28 mouse cellular contexts compared by ENCODE assay signal in genomic region chr17:33935422-33936055, GRCm38 (mm10). TPM values are rescaled to one million over a fixed set of nuclear protein-coding genes. Genes with fewer than 3 reads are reported as not detected.
A peak's percentile ranks its signal among the peaks of the same experiment; 100 is the strongest.
DNase-seq lines count a peak whose midpoint lies in the region; ATAC-seq lines count a peak whose summit lies in the region.
"Had no signal": no experiment of that assay in that cellular context is flagged by ENCODE, and none has a peak within 500 bp of the region (broad histone marks: within the 10 kb centered on the region; RNA-seq: fewer than 3 reads in every experiment).

No protein-coding gene starts in this region.

- H3K9me3 ChIP-seq in forebrain, embryonic 13.5 days (replicated peaks), result no peaks in the 10 kb centered on the region
- H3K9me3 ChIP-seq in forebrain, embryonic 15.5 days, result no peaks in the 10 kb centered on the region
- H3K9me3 ChIP-seq in megakaryocyte, embryonic 14.5 days, result no peaks in the 10 kb centered on the region
- H3K9me3 ChIP-seq: forebrain, embryonic 12.5 days; heart, embryonic 13.5 days had no signal

- peak; percentile 54 for DNase-seq in testis, postnatal 10 days (ENCODE audit: low spot score)
- DNase-seq in testis, postnatal 14 days (ENCODE audit: low spot score), result no peak
- peak; percentile 77 for DNase-seq in yolk sac, embryonic 10.5 days (ENCODE audit: low spot score)
- no peak for DNase-seq in retina, embryonic 14.5 days (ENCODE audit: low spot score)
- DNase-seq: adrenal gland, adult 2 months; adrenal gland, postnatal 14 days; B cell, adult 2 months; cerebellum, adult 11 months; cerebellum, adult 2 months; cerebellum, adult 9-11 months; cerebellum, postnatal 25 days; embryo, embryonic 11 days; forebrain, postnatal 0 days; gastrocnemius, adult 2 months; gastrocnemius, postnatal 14 days; heart, adult 18-20 months; heart, postnatal 14 days; heart, postnatal 4 days had no signal

- H3K9ac ChIP-seq in forebrain, embryonic 13.5 days, result peak overlapping the region; percentile 13; the same call in 1 of the 2 replicates
- H3K9ac ChIP-seq in forebrain, embryonic 15.5 days (replicated peaks), result no peak overlapping the region
- H3K9ac ChIP-seq: forebrain, embryonic 12.5 days; forebrain, postnatal 0 days; heart, embryonic 13.5 days; hindbrain, embryonic 14.5 days had no signal

- no peak for ATAC-seq in forebrain, embryonic 13.5 days
- no peak for ATAC-seq in forebrain, embryonic 15.5 days (replicated peaks)
- ATAC-seq in megakaryocyte, adult 5-6 weeks (ENCODE audit: poor library complexity, severe bottlenecking), result no peak
- ATAC-seq: forebrain, postnatal 0 days; hindbrain, postnatal 0 days; inflammation-experienced regulatory T-cells, adult 6 months had no signal

- H3K36me3 ChIP-seq in forebrain, embryonic 13.5 days (ENCODE audit: poor library complexity, severe bottlenecking), result peaks cover 68% of the 10 kb centered on the region
- H3K36me3 ChIP-seq in forebrain, embryonic 15.5 days, result peaks cover 26% of the 10 kb centered on the region
- H3K36me3 ChIP-seq in megakaryocyte, embryonic 14.5 days (replicated peaks; ENCODE audit: low read length), result peaks cover 77% of the 10 kb centered on the region

- H3K27me3 ChIP-seq in forebrain, embryonic 13.5 days, result 0 out of 2 replicates have a peak, but pooled peaks cover 2% of the 10 kb centered on the region
- no peaks in the 10 kb centered on the region for H3K27me3 ChIP-seq in forebrain, embryonic 15.5 days
- no peaks in the 10 kb centered on the region for H3K27me3 ChIP-seq in megakaryocyte, embryonic 14.5 days (replicated peaks)
- H3K27me3 ChIP-seq: CH12.LX; forebrain, embryonic 12.5 days; heart, embryonic 13.5 days had no signal

- H3K4me3 ChIP-seq in forebrain, embryonic 13.5 days, result 0 out of 2 replicates have a peak overlapping the region, but pooled peaks have one; percentile 1
- no peak overlapping the region for H3K4me3 ChIP-seq in forebrain, embryonic 15.5 days
- peak overlapping the region; percentile 18 for H3K4me3 ChIP-seq in megakaryocyte, embryonic 14.5 days (replicated peaks)
- H3K4me3 ChIP-seq: forebrain, embryonic 12.5 days; gastrocnemius, adult 2 months; heart, embryonic 13.5 days had no signal

- H3K4me2 ChIP-seq in forebrain, embryonic 13.5 days, result no peak overlapping the region
- no peak overlapping the region for H3K4me2 ChIP-seq in forebrain, embryonic 15.5 days (replicated peaks)
- H3K4me2 ChIP-seq: forebrain, embryonic 12.5 days; heart, embryonic 13.5 days; hindbrain, embryonic 14.5 days had no signal

- H3K27ac ChIP-seq in forebrain, embryonic 13.5 days, result no peak overlapping the region
- H3K27ac ChIP-seq in forebrain, embryonic 15.5 days (replicated peaks), result no peak overlapping the region
- H3K27ac ChIP-seq: forebrain, embryonic 12.5 days; gastrocnemius, adult 2 months; heart, embryonic 13.5 days; hindbrain, embryonic 14.5 days; hindbrain, postnatal 0 days had no signal

- H3K4me1 ChIP-seq in forebrain, embryonic 13.5 days, result peaks cover 21% of the 10 kb centered on the region
- peaks cover 22% of the 10 kb centered on the region for H3K4me1 ChIP-seq in forebrain, embryonic 15.5 days
- H3K4me1 ChIP-seq in megakaryocyte, embryonic 14.5 days, result peaks cover 44% of the 10 kb centered on the region

- 91% methylated on average over 21 of the region's 21 CpGs for WGBS in forebrain, embryonic 13.5 days
- 88% methylated on average over 21 of the region's 21 CpGs for WGBS in forebrain, embryonic 15.5 days

RNA-seq across cellular contexts. Expression of gene Pfdn6, which starts 4.6 kb away (rescaled TPM):
- polyA plus RNA-seq in forebrain, embryonic 13.5 days (2015; fragmentation: Nextera tagmentation; extraction: Ambion mirVana), result 204 and 214 TPM in 2 replicates
- polyA plus RNA-seq in forebrain, embryonic 15.5 days (2015; fragmentation: Nextera tagmentation; extraction: Ambion mirVana), result 198 and 212 TPM in 2 replicates
- polyA plus RNA-seq in megakaryocyte, embryonic 14.5 days (2012; ENCODE audit: insufficient read depth, low replicate concordance), result 39.4 and 269 TPM in 2 replicates
- 84.1 and 88.3 TPM in 2 replicates for total RNA-seq in megakaryocyte, adult 5-6 weeks (2015)
- 148 and 161 TPM in 2 replicates for total RNA-seq in megakaryocyte, adult 5-6 weeks (2017)

RNA-seq across cellular contexts. Expression of gene Wdr46, which starts 4.9 kb away (rescaled TPM):
- 28.4 and 29.4 TPM in 2 replicates for polyA plus RNA-seq in forebrain, embryonic 13.5 days (2015; fragmentation: Nextera tagmentation; extraction: Ambion mirVana)
- 31.0 and 33.4 TPM in 2 replicates for polyA plus RNA-seq in forebrain, embryonic 15.5 days (2015; fragmentation: Nextera tagmentation; extraction: Ambion mirVana)
- 58.7 and 64.2 TPM in 2 replicates for polyA plus RNA-seq in megakaryocyte, embryonic 14.5 days (2012; ENCODE audit: insufficient read depth, low replicate concordance)
- 12.2 and 12.4 TPM in 2 replicates for total RNA-seq in megakaryocyte, adult 5-6 weeks (2015)
- 21.6 and 23.7 TPM in 2 replicates for total RNA-seq in megakaryocyte, adult 5-6 weeks (2017)

RNA-seq across cellular contexts. Expression of gene Rgl2, which starts 6.2 kb away (rescaled TPM):
- polyA plus RNA-seq in forebrain, embryonic 13.5 days (2015; fragmentation: Nextera tagmentation; extraction: Ambion mirVana), result 39.3 and 46.6 TPM in 2 replicates
- 46.6 and 47.2 TPM in 2 replicates for polyA plus RNA-seq in forebrain, embryonic 15.5 days (2015; fragmentation: Nextera tagmentation; extraction: Ambion mirVana)
- 90.4 and 221 TPM in 2 replicates for polyA plus RNA-seq in megakaryocyte, embryonic 14.5 days (2012; ENCODE audit: insufficient read depth, low replicate concordance)
- total RNA-seq in megakaryocyte, adult 5-6 weeks (2015), result 33.6 and 38.2 TPM in 2 replicates
- 51.8 and 58.3 TPM in 2 replicates for total RNA-seq in megakaryocyte, adult 5-6 weeks (2017)

RNA-seq across cellular contexts. Expression of gene B3galt4, which starts 15.7 kb away (rescaled TPM):
- 7.3 and 9.4 TPM in 2 replicates for polyA plus RNA-seq in forebrain, embryonic 13.5 days (2015; fragmentation: Nextera tagmentation; extraction: Ambion mirVana)
- 10.1 and 10.4 TPM in 2 replicates for polyA plus RNA-seq in forebrain, embryonic 15.5 days (2015; fragmentation: Nextera tagmentation; extraction: Ambion mirVana)
- 15.5 and 19.7 TPM in 2 replicates for polyA plus RNA-seq in megakaryocyte, embryonic 14.5 days (2012; ENCODE audit: insufficient read depth, low replicate concordance)
- total RNA-seq in megakaryocyte, adult 5-6 weeks (2015), result 3.5 and 4.0 TPM in 2 replicates
- total RNA-seq in megakaryocyte, adult 5-6 weeks (2017), result 4.9 and 5.7 TPM in 2 replicates

RNA-seq across cellular contexts. Expression of gene Zbtb22, which starts 19.8 kb away (rescaled TPM):
- 18.1 and 20.6 TPM in 2 replicates for polyA plus RNA-seq in forebrain, embryonic 13.5 days (2015; fragmentation: Nextera tagmentation; extraction: Ambion mirVana)
- 18.7 and 19.5 TPM in 2 replicates for polyA plus RNA-seq in forebrain, embryonic 15.5 days (2015; fragmentation: Nextera tagmentation; extraction: Ambion mirVana)
- polyA plus RNA-seq in megakaryocyte, embryonic 14.5 days (2012; ENCODE audit: insufficient read depth, low replicate concordance), result 45.3 and 51.7 TPM in 2 replicates
- 13.7 and 14.0 TPM in 2 replicates for total RNA-seq in megakaryocyte, adult 5-6 weeks (2015)
- total RNA-seq in megakaryocyte, adult 5-6 weeks (2017), result 22.0 and 25.8 TPM in 2 replicates

Comparison
In these comparisons a context has a peak if more than half of its experiments do, and no peak if none do; other contexts are left out.
1. DNase-seq: peak in testis, postnatal 10 days (single experiment) and yolk sac, embryonic 10.5 days (single experiment); none in testis, postnatal 14 days (single experiment) and retina, embryonic 14.5 days (single experiment).